Mouse (Mus musculus): Measurements from ENCODE around the gene Elmo2.

- TF ChIP-seq CTCF (conservative IDR thresholded peaks at IDR 0.05 in 1 of 2, IDR thresholded peaks at IDR 0.05 in 1 of 2; ENCODE audit: low read depth in 2 of 2, low read length in 2 of 2) (no peak), SIN3A (IDR thresholded peaks at IDR 0.05; ENCODE audit: low read length) (no peak), KAT2A (IDR thresholded peaks at IDR 0.05; ENCODE audit: insufficient replicate concordance, low read length) (no peak), E2F4 (IDR thresholded peaks at IDR 0.05; ENCODE audit: insufficient replicate concordance, low read depth, low read length) (no peak), ZMIZ1 (IDR thresholded peaks at IDR 0.05; ENCODE audit: low read depth, low read length) (no peak), POLR2A (IDR thresholded peaks at IDR 0.05; ENCODE audit: low read depth, low read length) (no peak), ZNF384 (IDR thresholded peaks at IDR 0.05; ENCODE audit: low read depth, low read length) (no peak), EP300 (IDR thresholded peaks at IDR 0.05; ENCODE audit: low read length) (no peak), NELFE (IDR thresholded peaks at IDR 0.05; ENCODE audit: low read depth, low read length) (no peak), MXI1 (IDR thresholded peaks at IDR 0.05; ENCODE audit: low read depth, low read length) (no peak), JUND (conservative IDR thresholded peaks at IDR 0.05; ENCODE audit: low read depth, low read length) (no peak), TCF12 (IDR thresholded peaks at IDR 0.05; ENCODE audit: low read depth, low read length) (no peak)
These were observed 85.9 kb downstream of the Elmo2 start for GRCm38 (mm10) chr2:165240371-165240770.
